Mouse (Mus musculus) heart, postnatal 10 days (tissue): ENCODE measurements around the gene Pifo. TPM values are rescaled to one million over a fixed set of nuclear protein-coding genes. Genes with fewer than 3 reads are reported as not detected.
"Not testable (repeated sequence)": the region's sequence is repeated elsewhere in the genome, so short reads cannot be mapped to it uniquely, and the experiment has no call there.

Source experiments
- DNase-seq, 2 experiments: peaks; one replicate each; pipeline ENCODE4 v3.0.0; 2021
- intact Hi-C: fragments of 180-260 bp; cut with DNase I; formaldehyde crosslinking; loops from one replicate; pipeline ENCODE4 v1.15.1; 2025
- total RNA-seq, 2 experiments: library from RNA; stranded (reverse); gene quantifications; 2 replicates each; pipeline ENCODE4 v1.2.3; 2021

The Pifo gene
- not detected for total RNA-seq

- no peak for DNase-seq
- intact Hi-C loops: no loop called here
Observed at GRCm38 (mm10) chr3:106014546-106014945, at the start of gene Pifo. Pifo (minus strand) TSS chr3:106014646.

- intact Hi-C loops: no loop called here
- DNase-seq: no peak
Observed at GRCm38 (mm10) chr3:106057966-106058365, 43.5 kb upstream of the Pifo start.

GRCm38 (mm10) chr3:106051896-106052295, 37.5 kb upstream of the Pifo start:
- DNase-seq: no peak
- intact Hi-C loops: no loop called here

- DNase-seq: no peak
- intact Hi-C loops: no loop called here
Observed at GRCm38 (mm10) chr3:106040306-106040705, 25.9 kb upstream of the Pifo start.

GRCm38 (mm10) chr3:106032781-106033180, 18.3 kb upstream of the Pifo start, which contains the start of gene Chil5:
Chil5 (minus strand) TSS chr3:106032814.
- intact Hi-C loops: no loop called here
- no peak for DNase-seq

GRCm38 (mm10) chr3:106024135-106024534, 9.7 kb upstream of the Pifo start:
- DNase-seq: no peak
- intact Hi-C loops: loop anchor here (5.0 kb wide), 1 partner anchor 423 kb away; no protein-coding TSS in a partner anchor

GRCm38 (mm10) chr3:106021840-106022239, 7.4 kb upstream of the Pifo start:
- DNase-seq: peak in 1 of 2 experiments; percentile 2
- intact Hi-C loops: loop anchor here (2.0 to 5.0 kb wide), 2 partner anchors 425 to 859 kb away; no protein-coding TSS in a partner anchor

GRCm38 (mm10) chr3:106003360-106003759, 11.1 kb downstream of the Pifo start:
- intact Hi-C loops, DNase-seq: not testable (repeated sequence)

- intact Hi-C loops: no loop called here
- peak; percentile 1 to 9 for DNase-seq
Observed at GRCm38 (mm10) chr3:106001416-106002370, 12.8 kb downstream of the Pifo start.

- no peak for DNase-seq
- intact Hi-C loops: no loop called here
Observed at GRCm38 (mm10) chr3:106000707-106001375, 13.6 kb downstream of the Pifo start.

GRCm38 (mm10) chr3:105994730-105995129, 19.7 kb downstream of the Pifo start:
- intact Hi-C loops: loop anchor here (5.0 kb wide), 1 partner anchor 883 kb away; no protein-coding TSS in a partner anchor
- DNase-seq: no peak

- intact Hi-C loops: loop anchor here (1.0 to 5.0 kb wide), 2 partner anchors 457 to 886 kb away; no protein-coding TSS in a partner anchor
- DNase-seq: peak; percentile 59 to 79
Observed at GRCm38 (mm10) chr3:105991653-105992283, 22.7 kb downstream of the Pifo start.

- DNase-seq: not testable (repeated sequence)
- intact Hi-C loops: loop anchor here (5.0 kb wide), 1 partner anchor 888 kb away; no protein-coding TSS in a partner anchor
Observed at GRCm38 (mm10) chr3:105989611-105990010, 24.8 kb downstream of the Pifo start.

- intact Hi-C loops: no loop called here
- DNase-seq: no peak
Observed at GRCm38 (mm10) chr3:105974174-105974573, 40.3 kb downstream of the Pifo start.

- no peak for DNase-seq
- intact Hi-C loops: no loop called here
Observed at GRCm38 (mm10) chr3:105973411-105973810, 41.0 kb downstream of the Pifo start, which contains the start of gene Ovgp1. Ovgp1 (plus strand) TSS chr3:105973711.

- no peak for DNase-seq
- intact Hi-C loops: no loop called here
Observed at GRCm38 (mm10) chr3:105971831-105972446, 42.5 kb downstream of the Pifo start.

GRCm38 (mm10) chr3:105960700-105961099, 53.7 kb downstream of the Pifo start:
- no peak for DNase-seq
- intact Hi-C loops: no loop called here

- intact Hi-C loops: loop anchor here (5.0 kb wide), 1 partner anchor 283 kb away; no protein-coding TSS in a partner anchor
- no peak for DNase-seq
Observed at GRCm38 (mm10) chr3:105959999-105960398, 54.4 kb downstream of the Pifo start, which contains the start of gene Atp5f1. Atp5f1 (minus strand) TSS chr3:105960099.

GRCm38 (mm10) chr3:105959585-105959984, 54.9 kb downstream of the Pifo start:
- intact Hi-C loops: loop anchor here (5.0 kb wide), 1 partner anchor 282 kb away; no protein-coding TSS in a partner anchor
- DNase-seq: no peak
